Mouse (Mus musculus) activated CD4-positive, CD25-positive, alpha-beta regulatory T cell, adult 4 months (primary cell): ENCODE measurements around the gene Krba1. TPM values are rescaled to one million over a fixed set of nuclear protein-coding genes. Genes with fewer than 3 reads are reported as not detected.

Experiments used
- ATAC-seq: one replicate; pipeline ENCODE4 v1.8.0; 2017
- polyA plus RNA-seq, 2 experiments: library from polyadenylated mRNA; unstranded; fragments of 100-300 nt; shearing (Covaris generic); gene quantifications; one replicate each; pipeline ENCODE4 v1.2.1; 2017

Krba1 gene
- polyA plus RNA-seq = 10 to 100 TPM in 1 of 2 experiments, 1 to 10 TPM in 1; 9.8 to 11.1 TPM

DNA sequence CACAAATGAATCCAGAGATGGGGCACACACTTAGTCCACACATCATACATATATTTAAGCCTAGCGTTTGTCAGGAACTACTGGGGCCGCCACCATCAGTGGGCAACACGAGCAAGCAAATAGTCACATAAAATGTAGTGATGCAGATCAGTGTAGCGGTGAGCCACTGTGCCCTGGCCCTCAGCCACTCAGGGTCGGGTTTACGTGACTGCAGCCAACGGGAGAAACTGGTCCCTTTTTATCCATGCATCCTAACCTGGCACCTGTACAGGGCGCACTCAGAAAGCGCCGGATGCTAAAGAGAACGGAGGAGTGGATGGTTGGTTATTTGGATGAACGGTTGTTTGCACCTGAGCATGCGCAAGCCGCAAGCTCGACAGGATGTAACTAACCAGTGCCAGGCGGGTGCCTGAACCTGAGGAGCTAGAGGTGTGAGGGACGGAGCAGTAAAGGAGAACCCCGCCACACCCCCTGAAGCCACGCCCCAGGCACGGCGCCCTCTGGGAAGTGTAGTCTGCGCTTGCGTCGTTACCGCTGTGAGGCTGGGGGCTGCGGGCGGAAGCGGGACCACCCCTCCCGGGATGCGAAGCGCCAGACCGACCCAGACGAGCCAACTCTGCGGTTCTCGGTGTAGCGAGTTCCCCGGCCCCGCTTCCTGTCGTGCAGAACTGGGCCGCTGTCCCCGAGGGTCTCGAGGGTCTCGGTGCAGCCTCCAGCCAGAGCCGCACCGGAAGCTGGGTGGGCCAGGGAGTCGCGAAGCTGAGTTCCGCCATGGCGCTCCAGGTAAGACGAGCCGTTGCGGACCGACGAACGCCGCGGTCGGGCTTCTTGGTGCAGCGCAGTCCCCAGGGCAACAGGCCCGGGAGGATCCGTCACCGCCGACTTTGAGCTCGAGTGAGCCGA lies at the start of gene Krba1:
Krba1 (plus strand) TSS at position 482 of the 903 bp plus-strand sequence.
- peak; percentile 96 for ATAC-seq

DNA sequence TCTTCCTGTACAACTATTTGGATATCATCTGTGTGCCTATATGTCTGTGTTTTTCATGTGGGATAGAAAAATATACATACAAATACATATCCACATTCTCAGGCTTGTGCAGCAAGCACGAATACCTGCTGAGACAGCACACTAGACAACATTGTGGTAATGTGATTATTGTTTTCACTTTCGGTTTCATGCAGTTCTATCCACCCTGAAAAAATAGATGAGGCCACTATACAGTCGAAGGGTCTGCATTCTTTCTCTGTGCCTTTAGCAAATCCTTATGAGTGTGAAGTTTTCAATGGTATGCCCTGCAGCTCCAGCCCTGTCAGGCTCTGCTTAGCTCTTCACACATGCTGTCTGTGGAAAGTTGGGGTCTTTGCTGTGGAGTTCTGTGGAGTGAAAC lies 36.5 kb upstream of the Krba1 start:
- peak; percentile 71 for ATAC-seq

DNA sequence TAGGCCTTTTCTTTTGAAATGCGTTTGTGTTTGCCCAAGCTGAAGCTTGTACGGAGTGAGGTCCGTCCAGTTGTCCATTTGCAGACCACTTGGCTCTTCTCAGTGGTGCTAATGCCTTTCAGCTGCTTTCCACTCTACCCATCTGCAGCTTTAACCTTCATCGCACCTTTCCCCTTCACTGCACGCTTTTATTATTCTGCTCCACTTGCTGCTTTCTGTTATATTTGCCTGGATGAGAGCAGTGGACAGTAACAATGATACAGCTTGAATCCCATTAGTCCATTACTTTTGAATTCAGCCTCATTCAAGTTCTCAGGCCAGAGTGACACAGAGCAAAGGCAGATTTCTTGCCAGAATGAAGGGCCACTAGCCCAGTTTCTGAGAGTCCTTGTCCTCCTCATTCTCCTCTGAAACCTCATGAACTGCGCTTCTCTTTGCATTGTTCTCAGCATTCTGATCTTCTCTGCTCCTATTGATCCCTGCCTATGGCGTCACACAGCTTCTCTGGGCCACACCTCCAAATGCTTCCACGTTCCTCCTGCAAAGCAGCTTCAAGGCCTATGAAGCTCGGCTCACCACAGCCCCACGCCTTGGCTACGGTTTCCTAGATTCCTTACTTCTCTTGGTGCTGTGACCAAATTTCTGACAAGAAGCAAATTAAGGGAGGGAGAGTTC lies 28.9 kb upstream of the Krba1 start:
- ATAC-seq = no peak

DNA sequence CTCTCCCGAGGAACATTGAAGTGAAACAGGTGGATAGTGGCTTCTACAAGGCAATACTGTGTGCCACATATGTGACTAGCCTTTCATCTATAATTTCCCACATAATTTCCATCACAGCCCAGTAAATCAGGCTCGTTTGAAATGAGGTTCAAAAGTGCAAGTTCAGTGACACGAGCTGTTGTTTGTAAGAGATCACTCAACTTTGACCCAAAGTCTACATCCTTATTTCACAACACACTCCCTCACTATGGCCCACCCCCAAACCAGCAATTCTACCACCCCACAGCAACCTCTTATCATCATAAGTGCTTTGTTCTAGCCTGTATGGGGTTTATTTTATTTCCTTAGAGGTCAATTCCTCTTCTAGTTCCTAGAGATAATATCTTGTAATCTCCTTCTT lies 7.2 kb upstream of the Krba1 start:
- no peak for ATAC-seq

DNA sequence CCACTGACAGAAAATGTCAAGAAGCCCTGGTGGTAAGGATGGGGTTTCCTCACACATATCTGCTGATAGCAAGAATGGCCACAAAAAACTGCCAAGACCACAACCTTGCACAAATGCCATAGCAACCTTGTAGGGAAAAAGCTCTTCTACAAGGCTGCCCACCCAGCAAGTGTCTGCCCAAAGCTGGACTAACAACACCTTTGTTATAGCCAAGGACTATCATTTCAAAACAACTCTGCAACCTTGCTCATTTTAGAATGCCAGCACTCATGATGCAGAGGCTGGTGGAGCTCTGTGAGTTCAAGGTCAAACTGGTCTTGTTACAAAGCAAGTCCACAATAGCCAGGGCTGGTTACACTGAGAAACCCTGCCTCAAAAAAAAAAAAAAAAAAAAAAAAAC lies 1.6 kb upstream of the Krba1 start:
- no peak for ATAC-seq

DNA sequence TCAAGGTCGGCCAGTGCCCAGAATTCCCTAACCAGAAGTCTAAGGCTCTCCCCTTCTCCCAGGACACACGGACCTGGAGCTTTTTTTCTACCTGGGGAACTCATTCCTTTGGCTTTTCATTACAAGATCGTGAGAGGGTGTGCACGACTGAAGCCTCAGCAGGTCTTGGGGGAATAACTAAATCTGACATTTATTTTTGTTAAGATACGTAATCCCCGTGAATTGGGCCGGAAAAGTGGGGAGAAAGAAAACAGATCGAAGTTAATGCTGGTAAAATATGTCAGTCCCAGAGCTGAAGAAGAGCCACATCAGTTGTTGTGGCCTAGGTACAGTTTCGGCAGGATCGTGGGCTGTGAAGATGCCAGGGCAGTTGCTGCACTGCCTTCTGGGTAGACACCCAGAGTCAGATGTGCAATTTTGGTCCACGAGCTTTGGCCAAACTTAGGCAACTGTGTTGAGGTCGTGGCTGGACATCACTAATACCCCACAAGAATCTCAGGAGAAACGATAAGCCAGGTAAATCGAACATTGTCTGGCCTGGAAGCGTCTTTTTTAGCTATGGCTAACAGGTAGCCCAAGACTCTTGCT lies 716 bp downstream of the Krba1 start:
- no peak for ATAC-seq

DNA sequence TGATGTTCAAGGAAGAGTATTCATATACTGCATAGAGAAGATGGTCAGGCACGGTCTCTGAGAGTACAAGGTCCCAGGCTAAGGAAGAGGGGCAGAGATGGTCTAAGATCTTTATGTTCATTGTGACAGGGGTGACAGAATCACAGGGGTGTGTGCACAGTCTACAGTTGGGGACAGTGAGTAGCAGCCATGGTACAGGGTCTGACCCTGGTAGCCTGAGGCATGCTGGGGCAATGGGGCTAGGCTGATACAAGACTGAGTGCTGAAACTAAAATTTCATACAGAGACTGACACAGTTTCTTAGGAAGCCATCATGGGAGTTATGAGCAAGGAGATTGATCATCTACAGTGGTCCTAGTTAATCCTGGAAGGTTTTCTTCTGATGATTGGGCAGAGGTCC lies 1.3 kb downstream of the Krba1 start:
- ATAC-seq = no peak

DNA sequence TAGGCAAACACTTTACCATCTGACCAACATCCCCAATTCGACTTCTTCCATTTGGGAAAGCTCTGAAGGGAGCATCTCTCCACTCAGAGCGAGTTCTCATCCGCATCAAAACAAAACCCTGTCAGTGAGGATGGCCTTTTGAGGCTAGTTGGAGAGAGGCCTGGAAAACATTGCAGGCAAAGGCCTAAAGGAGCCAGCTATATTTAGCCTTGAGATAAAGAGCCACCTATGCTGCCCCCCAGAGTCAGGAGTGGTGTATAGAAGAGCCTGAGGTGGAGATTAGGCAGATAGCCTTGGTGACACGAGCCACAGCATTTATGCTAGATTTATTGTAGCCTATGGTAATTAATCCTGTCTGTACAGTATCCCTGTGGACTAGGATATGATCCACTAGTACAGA lies 1.9 kb downstream of the Krba1 start:
- no peak for ATAC-seq

DNA sequence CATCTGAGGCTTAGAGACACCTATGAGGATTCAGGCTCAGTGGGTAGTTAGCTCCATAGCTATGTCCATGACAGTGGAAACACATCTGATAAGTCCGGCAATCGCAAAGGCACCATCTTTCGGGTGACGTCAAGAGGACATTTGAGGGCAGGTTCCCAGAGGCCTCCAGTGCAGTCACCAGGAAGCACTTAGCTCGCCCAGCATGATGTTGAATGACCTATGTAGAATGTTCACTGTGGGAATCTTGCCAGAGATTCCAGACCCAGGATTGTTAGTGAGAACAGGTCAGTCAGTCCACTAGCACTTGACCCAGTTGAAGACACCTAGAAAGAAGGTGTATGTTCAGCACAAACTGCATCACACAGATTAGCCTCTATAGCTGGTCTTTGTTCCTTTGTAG lies 4.5 kb downstream of the Krba1 start:
- no peak for ATAC-seq

DNA sequence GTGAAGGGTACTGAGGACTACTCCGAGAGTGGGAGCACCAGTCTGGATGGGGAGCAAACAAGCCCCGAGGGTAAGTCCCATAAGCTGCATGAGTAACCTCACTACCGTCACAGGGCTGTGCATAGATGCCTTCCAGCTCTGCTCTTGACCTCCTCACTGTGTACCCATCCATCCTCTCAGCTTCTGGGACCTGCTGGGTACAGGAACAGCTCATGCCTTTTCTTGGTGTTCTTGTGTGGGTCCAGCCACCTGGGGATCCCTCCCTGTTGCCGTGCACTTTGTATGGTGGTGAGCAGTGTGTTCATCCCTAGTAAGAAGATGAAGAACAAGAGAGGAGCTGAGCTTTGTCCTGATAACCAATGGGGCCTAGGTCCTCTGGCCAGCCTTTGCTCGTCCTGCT lies 8.7 kb downstream of the Krba1 start:
- no peak for ATAC-seq

DNA sequence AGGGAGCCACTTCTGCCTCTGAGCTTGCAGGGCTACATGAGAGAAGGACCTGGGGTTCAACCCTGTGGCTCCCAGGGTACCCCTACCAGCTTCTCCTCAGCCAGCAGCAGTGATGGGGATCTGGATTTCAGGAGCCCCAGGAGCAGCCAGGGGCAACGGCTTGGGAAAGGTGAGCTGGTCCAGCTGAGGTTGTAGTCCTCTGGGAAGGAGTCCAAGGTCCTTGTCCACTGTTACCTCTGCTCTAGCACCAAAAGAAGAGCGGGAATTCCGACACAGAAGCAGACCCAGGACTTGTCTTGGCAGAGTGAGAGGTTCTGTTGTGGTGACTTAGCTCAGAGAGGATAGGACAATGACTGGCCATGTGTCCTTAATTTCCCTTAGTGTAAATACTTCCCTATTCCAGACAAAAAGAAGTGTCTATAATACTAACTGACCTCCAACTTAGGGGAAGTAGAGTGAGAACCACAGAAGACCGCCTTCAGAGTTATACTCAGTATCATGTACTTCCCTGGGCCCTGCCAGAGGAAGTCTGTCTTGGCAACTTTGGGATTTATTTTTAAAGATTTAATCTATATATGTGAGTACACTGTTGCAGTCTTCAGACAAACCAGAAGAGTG lies 14.4 kb downstream of the Krba1 start:
- no peak for ATAC-seq

DNA sequence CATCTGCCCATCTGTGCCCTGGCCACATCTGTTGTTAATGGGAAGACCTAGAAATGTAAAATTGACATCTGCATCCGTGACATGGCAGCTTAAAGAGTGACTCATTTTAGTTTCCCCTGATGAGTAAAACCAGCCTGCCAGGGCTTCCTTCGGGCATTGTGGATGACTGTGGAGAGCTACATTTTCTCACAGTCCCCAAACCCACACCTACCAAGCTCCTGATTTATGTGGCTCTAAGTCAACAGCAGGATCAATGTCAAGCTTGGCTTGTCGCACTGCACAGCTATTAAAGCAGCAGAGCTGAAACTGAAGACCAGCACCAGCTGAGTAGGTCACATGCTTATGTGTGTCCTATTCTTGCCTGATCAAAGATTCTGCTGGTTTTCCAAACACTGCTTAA lies 15.2 kb downstream of the Krba1 start:
- no peak for ATAC-seq

DNA sequence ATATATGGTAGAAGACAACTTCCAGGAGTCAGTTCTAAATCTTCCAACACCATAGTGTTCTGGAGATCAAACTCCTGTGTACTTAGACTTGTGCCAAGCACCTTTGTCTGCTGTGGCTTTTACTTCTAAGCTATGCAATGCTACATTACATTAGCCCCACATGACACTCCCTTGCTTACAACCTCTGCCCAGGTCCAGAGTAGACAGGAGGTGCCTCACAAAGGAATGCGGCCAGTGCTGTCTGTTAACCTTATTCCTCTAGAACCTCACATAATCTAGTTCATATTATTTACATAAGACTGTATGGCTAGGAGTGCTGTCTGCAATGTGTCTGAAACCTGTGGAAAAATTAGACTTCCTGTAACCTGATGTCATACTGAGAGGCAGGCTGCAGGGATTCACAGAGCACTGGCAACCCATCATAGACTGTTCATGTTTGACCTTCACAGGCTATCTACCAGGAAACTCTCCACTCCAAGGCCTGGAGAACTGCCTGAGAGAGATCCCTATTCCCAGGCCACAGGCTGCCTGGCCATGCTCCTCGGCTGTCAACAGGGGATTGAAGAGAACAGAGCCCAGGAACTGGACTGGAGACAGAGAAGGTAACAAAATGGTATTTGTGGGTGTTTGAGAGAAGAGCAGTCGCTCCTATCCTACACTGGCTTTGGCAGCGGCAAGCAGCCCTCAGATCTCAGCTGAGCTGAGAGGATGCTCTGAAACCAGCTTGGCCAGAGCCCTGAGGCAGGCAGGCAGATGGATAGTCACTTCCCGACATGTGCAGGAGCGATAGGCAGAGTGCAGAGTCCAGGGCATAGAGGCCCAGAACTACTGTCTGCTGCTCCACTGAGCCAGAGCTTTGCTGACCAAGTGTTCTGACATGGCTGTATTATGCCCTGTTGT lies 16.1 kb downstream of the Krba1 start:
- ATAC-seq = no peak

DNA sequence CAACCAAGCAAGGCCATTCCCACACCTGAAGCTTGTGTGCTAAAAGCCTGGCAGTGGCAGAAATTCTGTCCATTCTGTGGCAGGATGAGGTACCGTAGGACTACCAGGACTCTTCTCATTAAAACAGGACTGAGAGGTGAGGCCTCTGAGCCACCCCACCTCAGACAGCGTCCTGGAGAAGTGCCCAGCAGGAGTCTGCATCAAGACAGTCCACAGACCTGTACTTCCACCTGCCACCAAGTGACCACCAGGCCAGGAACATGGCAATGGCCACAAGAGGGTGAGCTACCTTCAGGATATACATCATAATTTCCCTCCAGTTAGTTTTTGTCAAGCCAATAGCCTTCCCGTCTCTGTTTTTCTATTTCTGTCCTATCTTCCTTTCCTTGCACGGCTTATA lies 16.8 kb downstream of the Krba1 start:
- ATAC-seq = no peak

DNA sequence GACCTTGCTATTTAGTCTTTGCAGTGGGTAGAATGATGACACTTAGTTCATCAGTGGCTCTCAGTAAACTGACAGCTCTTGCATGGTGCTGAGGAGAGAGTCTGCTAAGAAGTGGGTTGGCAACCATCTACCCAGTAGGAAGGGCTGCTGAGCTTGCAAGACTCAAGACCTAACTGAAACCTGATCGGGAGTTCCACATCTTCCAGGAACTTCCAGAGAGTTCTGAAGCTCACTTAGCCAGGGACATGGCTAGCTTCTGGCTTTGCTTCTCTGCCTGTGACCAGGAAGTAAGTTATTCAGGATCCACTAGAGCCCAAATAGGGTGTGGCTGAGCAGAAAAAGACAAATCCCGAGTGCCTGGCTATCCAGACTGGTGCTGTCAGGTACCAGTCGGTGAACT lies 17.3 kb downstream of the Krba1 start:
- ATAC-seq = no peak

DNA sequence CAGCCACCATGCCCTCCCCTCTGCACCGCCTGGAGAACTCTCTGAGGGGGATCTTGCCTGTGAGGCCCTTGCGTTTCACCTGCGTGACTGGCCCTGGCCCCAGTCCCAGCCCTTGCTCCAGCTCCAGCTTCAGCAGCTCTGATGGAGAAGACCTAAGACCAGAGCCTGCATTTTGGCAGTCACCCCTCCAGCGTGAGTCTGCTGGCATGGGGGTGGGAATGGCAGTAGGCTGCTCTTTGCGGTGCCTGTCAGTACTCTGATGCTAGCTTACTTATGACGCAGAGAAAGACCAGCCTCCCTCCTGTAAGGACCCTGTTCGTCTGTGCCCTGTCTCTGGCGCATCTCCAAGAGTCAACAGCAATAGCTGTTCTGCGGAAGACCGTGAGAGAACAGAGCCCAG lies 17.7 kb downstream of the Krba1 start:
- no peak for ATAC-seq

DNA sequence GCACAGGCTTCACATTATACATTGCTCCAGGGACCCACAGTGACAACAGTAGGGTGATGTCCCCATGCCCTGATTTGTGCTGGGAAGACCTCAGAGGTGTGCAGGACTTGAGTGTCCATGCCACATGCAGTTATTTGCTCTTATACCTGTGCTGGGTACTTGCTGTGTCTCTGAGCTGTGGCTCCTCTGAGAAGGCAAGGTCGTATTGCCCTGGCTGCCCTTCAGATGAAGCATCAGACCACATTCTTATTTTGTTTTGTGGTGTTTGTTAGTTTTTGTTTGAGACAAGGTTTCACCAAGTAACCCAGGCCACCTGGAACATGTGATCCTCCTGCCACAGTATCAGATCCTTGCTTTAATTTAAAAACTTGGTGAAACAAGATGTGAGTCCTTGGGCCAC lies 19.5 kb downstream of the Krba1 start:
- ATAC-seq = no peak

DNA sequence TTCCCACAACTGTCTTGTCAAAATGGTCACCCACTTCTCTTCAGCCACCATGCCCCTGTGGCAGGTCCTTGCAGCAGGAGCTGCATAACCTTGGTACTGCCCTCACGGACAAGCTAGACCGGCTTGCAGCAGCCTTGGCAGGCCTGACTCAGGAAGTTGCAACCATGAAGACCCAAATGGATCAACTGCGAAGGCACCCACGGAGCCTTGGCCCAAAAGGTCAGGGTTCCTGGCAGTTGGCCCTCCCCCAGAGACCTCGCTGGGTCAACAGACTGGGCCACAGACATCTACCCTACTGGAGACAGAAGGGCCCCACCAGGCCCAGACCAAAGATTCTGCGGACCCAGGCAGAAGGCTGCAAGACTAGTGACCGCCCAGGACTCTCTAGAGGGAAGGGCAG lies 20.2 kb downstream of the Krba1 start:
- no peak for ATAC-seq

DNA sequence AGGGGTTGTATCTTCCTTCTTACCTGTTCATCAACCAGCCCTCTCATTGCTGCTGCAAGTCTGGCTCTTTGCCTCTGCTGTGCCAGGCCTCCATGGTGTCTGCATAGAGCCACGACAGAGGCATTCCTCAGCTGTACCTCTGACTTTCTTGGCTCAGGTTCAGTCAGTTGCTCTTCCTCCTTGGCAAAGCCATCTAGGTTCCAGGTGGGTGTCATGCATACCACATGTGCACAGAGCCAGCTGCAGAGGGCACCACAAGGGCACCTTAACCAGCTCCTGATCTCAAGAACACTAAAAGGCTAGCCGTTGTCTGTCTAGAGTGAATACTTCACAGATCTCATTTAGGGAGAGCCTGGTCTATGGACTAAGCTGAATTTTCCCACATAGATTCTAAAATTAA lies 21.1 kb downstream of the Krba1 start:
- no peak for ATAC-seq

DNA sequence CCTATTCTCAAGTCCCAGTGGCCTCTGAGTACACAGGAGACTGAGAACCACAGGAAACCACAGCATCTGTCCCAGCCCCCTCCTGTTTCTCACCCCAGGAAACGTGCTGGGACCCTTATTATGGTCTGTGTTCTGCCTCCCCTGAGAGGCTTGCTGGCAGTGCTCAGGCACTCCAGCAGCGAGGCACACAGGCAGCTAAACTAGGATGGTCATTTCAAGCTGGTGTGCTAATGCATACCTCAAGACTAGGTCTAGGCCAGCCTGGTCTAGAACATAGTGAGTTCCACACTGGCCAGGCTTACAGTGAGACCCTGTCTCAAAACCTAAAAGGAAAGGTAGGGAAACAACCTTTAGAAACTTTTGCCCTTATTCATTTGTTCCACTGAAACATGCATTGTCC lies 25.3 kb downstream of the Krba1 start:
- ATAC-seq = no peak

DNA sequence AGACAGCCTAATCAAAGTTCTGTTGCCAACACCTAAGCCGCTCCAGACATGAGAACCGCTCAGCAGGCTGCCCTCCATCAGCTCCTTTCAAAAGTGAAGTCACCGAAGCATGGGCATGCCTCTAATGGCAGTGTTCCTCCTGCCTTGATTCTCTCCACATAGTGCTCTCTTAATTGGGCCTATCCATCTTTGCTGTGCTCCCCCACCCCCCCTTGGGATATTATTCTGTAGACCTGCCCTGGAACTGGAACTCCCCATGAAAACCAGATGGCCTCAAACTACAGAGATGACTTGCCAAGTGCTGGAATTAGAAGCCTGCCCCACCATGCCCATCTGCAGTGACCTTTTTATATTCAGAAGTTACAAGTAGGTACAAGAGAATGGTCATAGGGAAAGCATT lies 27.9 kb downstream of the Krba1 start:
- ATAC-seq = no peak

DNA sequence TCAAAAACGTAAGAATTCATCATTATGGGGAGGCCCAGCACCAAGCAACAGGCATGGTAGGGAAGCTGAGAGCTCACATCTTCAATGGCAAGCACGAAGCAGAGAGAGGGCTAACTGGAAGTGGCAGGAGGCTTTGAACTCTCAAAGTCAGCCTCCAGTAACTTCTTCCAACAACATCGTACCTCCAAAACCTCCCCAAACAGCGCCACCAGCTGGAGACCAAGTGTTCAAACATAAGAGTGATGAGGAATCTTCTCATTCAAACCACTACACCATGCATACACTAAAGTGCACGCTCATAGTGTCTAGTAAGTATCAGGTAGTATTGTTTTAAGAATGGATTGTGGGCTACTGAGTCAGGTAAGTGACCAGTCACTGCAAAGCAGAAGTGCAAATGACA lies 28.7 kb downstream of the Krba1 start:
- ATAC-seq = no peak
